Mouse (Mus musculus) common myeloid progenitor, adult 5-6 weeks (primary cell): Measurements from ENCODE around the gene Chil1. TPM values are rescaled to one million over a fixed set of nuclear protein-coding genes. Genes with fewer than 3 reads are reported as not detected.

ENCODE experiments used
- ATAC-seq: replicated peaks from 2 replicates; pipeline ENCODE4 v1.8.0; 2016; ENCODE audit warnings: low read depth, mild to moderate bottlenecking, moderate TSS enrichment, inconsistent platforms; ENCODE audit not compliant: poor library complexity, severe bottlenecking
- total RNA-seq: library from RNA; stranded (forward); fragments of 200-1000, 187-1606 nt; gene quantifications from 2 replicates; pipeline ENCODE4 v1.2.3, GENCODE M21; 2017

The Chil1 gene
- total RNA-seq, 1 experiment from 2014 or later = 3.1 TPM

GRCm38 (mm10) chr1:134226739-134227138, 44.8 kb downstream of the Chil1 start:
- ATAC-seq = no peak

GRCm38 (mm10) chr1:134229806-134230575, 48.0 kb downstream of the Chil1 start:
- ATAC-seq = no peak

GRCm38 (mm10) chr1:134230638-134231228, 48.8 kb downstream of the Chil1 start:
- no peak for ATAC-seq

DNA sequence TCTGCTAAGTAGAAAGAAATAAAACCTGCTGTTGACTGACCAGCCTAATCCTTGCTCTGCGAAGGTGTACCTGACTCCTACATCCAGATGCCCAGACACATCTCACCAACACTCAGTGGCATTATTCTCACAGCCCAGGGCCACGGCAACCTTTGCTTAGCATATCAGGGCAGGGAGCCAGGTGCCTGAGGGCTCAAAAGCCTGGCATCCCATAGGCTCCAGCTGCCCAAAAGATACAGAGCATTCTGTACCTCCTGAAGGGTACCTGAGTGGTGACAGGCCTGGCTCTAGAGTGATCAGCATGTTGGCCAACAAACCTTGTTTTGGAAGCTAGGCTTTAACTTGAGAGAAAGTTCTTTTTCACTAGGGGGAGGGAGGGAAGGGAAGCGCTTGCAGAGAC, 49.3 kb downstream of the Chil1 start:
- ATAC-seq = no peak

GRCm38 (mm10) chr1:134231681-134232080, 49.7 kb downstream of the Chil1 start:
- no peak for ATAC-seq

DNA sequence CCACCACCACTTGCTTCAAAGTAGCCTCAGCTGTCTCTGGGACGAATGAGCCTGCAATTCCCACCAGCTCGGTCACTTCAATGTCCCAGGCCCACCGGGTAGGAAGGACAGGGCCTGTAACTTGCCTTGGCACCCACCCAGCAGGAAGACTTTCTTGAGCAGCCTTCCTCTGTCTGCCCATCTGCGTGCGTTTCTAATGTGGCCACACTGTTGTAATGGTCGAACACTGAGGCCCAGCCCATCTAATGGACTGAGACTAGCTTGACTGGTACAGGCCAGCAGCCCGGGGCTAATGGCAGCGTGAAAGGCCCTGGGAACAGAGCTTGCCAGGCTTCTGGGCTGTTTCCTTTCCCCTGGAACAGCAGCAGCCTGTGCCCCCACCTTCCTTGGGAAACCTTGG, 50.4 kb downstream of the Chil1 start:
- no peak for ATAC-seq

DNA sequence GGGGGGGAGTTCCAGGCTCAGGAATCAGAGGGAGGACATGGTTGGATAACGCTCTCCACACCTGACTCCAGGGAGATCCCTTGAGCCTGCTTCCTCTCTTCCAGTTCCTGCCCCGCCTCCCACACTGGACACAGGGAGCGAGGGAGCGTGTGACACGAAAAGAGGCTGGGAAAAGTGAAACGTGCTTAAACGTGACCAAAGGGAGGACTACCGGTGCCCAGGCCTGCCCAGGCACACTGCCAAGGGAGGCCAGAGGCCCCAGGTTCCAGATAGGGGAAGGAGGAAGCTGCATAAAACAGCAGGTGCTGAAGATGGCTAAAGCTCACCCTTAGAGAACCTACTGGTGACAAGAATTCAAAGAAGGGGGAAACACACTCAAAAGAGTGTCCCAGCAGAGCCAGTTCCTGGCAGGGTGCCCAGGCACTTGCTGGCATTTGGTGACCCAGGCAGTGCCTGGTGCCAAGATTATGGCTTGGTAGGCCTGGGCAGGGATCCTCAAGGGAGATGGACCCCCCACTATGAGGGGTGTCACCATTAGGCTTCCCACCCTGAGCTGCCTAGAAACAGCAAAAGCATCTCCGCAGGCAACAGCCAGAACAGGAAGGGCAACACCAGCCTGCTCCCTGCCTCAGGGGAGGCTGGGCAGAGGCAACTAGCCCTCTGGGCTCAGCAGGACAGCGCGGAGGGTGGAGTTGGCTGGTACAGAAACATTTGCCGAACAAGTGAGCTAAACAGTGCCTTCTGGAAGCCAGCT, 51.0 kb downstream of the Chil1 start:
- ATAC-seq = peak; percentile 59; the same call in 1 of the 2 replicates

DNA sequence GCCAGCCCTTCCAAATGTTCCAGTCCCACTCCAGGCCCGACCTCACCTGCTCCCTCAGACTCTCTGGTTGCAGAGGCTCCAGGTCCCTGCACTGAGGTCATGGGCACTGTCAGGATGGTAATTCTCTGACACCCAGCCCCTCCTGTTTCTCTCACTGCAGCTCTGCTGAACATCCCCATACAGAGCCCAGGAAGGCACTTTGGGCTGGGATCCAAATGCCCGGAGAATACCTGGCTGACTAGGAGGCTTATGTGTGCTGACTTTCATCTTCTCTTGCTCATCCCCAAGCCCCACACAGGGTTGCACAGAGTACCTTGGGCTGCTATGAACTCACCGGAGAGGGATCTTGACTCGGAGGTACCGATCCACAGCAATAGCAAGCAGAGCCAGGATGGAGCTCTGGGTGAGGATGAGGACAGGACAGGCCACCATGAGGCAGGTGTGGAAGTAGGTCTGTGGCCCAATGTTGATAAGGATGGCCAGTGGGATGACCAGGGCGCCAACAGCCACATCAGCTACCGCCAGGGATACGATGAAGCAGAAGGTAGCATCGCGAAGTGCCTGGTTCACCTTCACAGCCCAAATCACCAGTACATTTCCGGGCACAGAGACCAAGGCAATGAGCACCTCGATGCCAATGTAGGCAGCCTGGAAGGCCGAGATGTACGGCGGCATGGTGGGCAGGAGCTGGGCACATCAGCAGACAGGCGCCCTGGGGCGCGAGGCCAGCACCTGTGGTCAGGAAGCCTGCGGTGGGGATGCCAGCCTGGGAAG, 51.9 kb downstream of the Chil1 start:
- 0 out of 2 replicates have a peak, but pooled peaks have one; percentile 19 for ATAC-seq

DNA sequence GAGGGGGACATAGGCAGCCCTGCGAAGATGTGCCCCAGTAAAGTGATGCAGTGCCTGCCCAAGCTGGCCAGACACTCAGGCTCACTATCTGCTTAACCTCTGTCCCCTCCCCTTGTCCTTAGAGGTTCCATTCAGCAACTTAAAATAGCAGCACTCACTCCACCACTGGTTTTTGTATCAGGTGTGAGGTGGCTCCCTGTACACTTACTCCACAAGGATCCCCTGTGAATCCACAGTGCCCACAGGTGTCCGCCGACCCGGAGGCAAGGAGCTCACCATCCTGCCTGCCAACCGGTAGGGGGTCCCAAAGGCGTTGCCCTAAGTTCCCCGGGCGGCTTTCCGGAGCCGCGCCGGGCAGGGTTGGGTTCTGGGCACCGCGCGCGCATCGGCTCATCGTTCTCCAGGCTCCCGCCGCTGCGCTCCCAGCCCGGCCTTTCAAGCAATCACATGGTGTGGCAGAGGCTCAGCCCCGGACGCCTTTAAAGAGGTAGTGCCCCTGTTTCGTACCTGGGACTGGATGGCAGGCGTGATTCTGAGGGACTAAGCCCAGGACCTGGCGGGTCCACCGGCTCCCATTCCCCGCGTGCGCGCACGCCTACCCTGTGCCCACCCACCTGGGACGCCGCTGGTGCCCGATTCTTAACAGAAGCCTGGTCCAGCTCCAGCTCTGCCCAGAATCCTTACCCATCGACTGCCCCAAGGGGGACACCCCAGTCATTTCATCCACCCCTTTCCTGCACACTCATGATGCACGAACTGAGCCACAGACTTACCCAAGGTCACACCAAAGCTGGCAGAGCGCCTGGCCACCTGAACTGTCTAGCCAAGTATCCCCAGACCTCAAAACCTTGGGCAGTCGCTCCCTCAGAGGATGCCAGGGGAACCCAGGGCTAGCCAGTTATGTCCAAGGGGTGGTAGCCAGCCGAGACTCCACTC, 52.7 kb downstream of the Chil1 start:
- ATAC-seq = no peak

DNA sequence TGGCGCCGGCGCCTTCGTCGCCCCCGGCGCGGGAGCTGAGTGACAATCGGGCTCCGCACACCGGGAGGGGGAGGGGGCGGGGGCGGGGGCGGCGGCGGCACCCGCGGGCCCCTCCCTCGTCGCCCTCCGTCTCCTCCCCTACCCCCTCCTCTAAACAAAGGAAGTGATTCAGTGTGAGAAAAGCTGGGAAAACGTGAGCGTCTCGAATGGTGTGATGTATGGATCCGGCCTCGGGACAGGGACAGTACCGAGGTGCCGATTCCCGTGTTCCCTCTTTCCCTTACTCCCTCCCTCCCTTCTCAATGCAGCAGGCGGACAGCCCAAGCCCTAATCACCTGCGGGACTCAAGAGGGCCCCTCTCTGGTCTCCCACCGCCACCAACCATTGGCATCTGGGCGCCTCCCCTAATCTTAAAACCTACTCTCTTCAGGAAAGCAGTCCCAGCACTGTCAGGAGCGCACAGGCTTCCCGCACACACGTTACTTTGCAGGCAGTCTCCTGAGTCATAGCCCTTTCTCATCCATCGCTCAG, 53.5 kb downstream of the Chil1 start, which contains the start of gene Adora1:
TSS of gene Adora1 (minus strand) at position 41 of the 531 bp plus-strand sequence.
- ATAC-seq = no peak

GRCm38 (mm10) chr1:134236142-134236541, 54.2 kb downstream of the Chil1 start:
- no peak for ATAC-seq

- ATAC-seq = no peak
These were observed 55.5 kb downstream of the Chil1 start for GRCm38 (mm10) chr1:134237438-134237837.

Other genes with a start within 250 kb of the Chil1 start
- not detected in 2 replicates for gene Fmod, start 144.9 kb upstream of the Chil1 start, total RNA-seq
- gene Btg2, start 103.1 kb upstream of the Chil1 start, total RNA-seq = 87.7 and 93.6 TPM in 2 replicates
- 0.53 and 0.55 TPM in 2 replicates for gene Chit1, start 70.9 kb upstream of the Chil1 start, total RNA-seq
- gene Mybph, start 11.3 kb downstream of the Chil1 start, total RNA-seq = not detected in 2 replicates
- not detected in 2 replicates for gene Adora1, start 53.3 kb downstream of the Chil1 start, total RNA-seq
- gene Myog, start 107.8 kb downstream of the Chil1 start, total RNA-seq = not detected in 2 replicates
- 5.1 and 5.3 TPM in 2 replicates for gene Ppfia4, start 150.8 kb downstream of the Chil1 start, total RNA-seq
- 44.0 and 51.2 TPM in 2 replicates for gene Tmem183a, start 179.8 kb downstream of the Chil1 start, total RNA-seq
- gene 4933406M09Rik, start 203.8 kb downstream of the Chil1 start, total RNA-seq = not detected in 2 replicates
- gene Cyb5r1, start 223.4 kb downstream of the Chil1 start, total RNA-seq = 22.5 and 23.4 TPM in 2 replicates
- 29.5 and 36.4 TPM in 2 replicates for gene Adipor1, start 233.2 kb downstream of the Chil1 start, total RNA-seq